Mouse (Mus musculus): ENCODE data around the gene Miga1. TPM values are rescaled to one million over a fixed set of nuclear protein-coding genes. Genes with fewer than 3 reads are reported as not detected.

The Miga1 gene
- polyA plus RNA-seq, 1 experiment from 2014 or later, result 16.4 TPM

DNA sequence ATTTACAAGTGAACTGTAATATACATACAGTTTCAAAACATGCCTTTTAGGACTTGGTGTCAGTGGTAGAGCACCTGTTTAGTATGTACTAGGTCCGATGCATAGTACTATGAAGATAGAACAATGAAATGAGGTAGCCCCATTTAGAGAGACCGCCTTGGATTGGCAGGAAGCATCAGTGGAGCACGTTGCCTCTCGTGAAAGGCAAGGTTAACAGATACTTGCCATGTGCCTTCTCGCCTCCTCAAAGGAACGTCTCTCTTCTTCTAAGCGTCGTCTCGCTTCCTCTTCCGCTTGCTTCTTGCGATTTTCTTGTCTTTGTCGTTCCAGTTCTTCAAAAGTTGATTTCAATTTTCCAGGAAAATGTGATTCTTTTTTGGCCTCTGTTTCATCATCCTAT, 92.5 kb downstream of the Miga1 start:
- no peak overlapping the region for H3K4me3 ChIP-seq
- no peaks in the 10 kb centered on the region for H3K4me1 ChIP-seq (replicated peaks)
- WGBS, result 91% methylated on average over 12 of the region's 12 CpGs
- no peak for DNase-seq (ENCODE audit: low spot score)
- peaks cover 5% of the 10 kb centered on the region; the same call in 1 of the 2 replicates for H3K36me3 ChIP-seq
- H3K9me3 ChIP-seq, result no peaks in the 10 kb centered on the region
- no peak overlapping the region for H3K27ac ChIP-seq
- H3K27me3 ChIP-seq (ENCODE audit: insufficient read depth, poor library complexity, severe bottlenecking), result no peaks in the 10 kb centered on the region

DNA sequence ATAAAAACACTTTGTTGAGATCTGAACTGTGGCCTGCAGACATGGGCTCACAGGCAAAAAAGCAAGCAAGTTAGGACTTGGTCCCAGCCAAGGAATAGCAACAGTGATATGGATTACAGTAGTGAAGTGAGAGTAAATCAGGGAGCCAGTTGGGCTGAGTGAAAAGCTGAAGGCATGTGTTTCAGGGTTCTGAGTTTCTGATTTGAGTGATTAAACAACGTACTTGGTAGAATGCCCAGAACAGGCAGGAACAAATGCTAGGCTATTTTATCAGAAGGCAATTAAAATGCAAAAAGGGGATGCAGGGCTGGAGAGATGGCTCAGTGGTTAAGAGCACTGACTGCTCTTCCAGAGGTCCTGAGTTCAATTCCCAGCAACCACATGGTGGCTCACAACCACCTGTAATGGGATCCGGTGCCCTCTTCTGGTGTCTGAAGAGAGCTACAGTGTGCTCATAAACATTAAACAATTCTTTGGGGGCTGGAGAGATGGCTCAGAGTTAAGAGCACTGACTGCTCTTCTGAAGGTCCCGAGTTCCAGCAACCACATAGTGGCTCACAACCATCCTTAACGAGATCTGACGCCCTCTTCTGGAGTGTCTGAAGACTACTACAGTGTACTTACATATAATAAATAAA, 94.8 kb downstream of the Miga1 start:
- no peak overlapping the region for H3K27ac ChIP-seq
- 79% methylated on average over 5 of the region's 5 CpGs for WGBS
- DNase-seq (ENCODE audit: low spot score), result no peak
- H3K36me3 ChIP-seq, result peaks cover 9% of the 10 kb centered on the region; the same call in 1 of the 2 replicates
- no peaks in the 10 kb centered on the region for H3K27me3 ChIP-seq (ENCODE audit: insufficient read depth, poor library complexity, severe bottlenecking)
- no peaks in the 10 kb centered on the region for H3K4me1 ChIP-seq (replicated peaks)
- H3K9me3 ChIP-seq, result no peaks in the 10 kb centered on the region
- no peak overlapping the region for H3K4me3 ChIP-seq

DNA sequence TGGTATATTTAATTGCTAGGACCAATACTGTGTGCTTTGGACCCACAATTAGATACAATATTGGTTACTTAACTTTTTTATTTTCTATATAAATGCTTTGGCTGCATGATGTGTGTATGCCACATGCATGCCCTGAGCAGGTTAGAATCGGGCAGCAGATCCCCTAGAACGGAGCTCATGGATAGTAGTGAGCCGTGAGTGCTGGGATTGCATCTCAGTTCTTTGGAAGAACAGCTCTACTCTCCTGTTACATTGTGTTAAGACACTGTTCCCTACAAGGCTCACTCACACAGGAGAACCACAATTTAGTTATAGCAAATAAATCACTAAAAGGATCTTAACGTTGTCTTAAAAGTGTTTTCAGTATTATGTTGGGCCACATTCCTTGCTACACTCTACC, 96.9 kb downstream of the Miga1 start:
- Histone ChIP-seq H3K27ac (no peak overlapping the region), H3K4me1 (replicated peaks) (no peaks in the 10 kb centered on the region), H3K27me3 (ENCODE audit: insufficient read depth, poor library complexity, severe bottlenecking) (no peaks in the 10 kb centered on the region), H3K4me3 (no peak overlapping the region), H3K9me3 (no peaks in the 10 kb centered on the region), H3K36me3 (peaks cover 28% of the 10 kb centered on the region)
- WGBS, result 79% methylated on average over 4 of the region's 4 CpGs
- DNase-seq (ENCODE audit: low spot score), result no peak

DNA sequence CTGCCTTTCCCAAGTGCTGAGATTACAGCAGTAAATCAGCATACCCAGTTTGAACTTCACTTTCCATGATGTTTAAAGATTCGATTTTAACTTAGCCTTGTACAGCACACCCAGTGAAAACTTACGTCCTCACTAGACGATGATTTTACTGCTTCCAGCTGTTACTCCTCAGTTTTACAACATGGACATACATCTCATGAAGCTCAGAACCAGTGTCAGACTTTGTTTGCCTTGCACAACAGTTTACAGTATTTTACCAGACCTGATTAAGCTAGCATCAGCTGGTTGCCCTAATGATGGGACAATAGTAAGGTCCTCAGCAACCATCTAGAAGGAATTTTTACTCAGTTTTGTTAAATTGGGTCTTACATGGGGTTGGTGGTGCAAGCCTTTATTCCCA, 99.1 kb downstream of the Miga1 start:
- WGBS, result 85% methylated on average over 3 of the region's 3 CpGs
- Histone ChIP-seq H3K27me3 (ENCODE audit: insufficient read depth, poor library complexity, severe bottlenecking) (no peaks in the 10 kb centered on the region), H3K9me3 (no peaks in the 10 kb centered on the region), H3K4me1 (replicated peaks) (no peaks in the 10 kb centered on the region), H3K27ac (no peak overlapping the region), H3K4me3 (no peak overlapping the region), H3K36me3 (peaks cover 50% of the 10 kb centered on the region)
- DNase-seq (ENCODE audit: low spot score), result no peak

DNA sequence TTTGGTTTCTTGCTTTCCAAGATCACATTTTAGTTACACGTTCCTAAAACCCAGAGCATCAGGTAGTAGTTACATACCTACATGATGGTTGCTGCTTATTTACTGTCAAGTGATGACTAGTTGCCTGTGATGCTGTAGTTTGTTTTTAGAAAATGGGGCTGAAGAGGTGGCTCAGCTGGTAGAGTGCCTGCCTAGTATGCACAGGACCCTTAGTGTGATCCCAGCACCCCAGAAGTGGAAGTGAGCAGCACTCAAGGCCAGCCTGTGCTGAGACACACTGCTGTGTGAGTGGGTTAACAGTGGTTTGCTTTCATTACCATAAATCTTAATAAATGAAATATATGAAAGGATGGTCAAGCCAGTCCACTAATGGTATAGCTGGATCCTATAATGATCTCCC, 100.6 kb downstream of the Miga1 start:
- H3K4me3 ChIP-seq, result no peak overlapping the region
- H3K27ac ChIP-seq, result no peak overlapping the region
- H3K9me3 ChIP-seq, result no peaks in the 10 kb centered on the region
- WGBS, result 91% methylated on average over 1 of the region's 1 CpGs
- no peak for DNase-seq (ENCODE audit: low spot score)
- H3K36me3 ChIP-seq, result peaks cover 60% of the 10 kb centered on the region
- H3K4me1 ChIP-seq (replicated peaks), result no peaks in the 10 kb centered on the region
- no peaks in the 10 kb centered on the region for H3K27me3 ChIP-seq (ENCODE audit: insufficient read depth, poor library complexity, severe bottlenecking)

DNA sequence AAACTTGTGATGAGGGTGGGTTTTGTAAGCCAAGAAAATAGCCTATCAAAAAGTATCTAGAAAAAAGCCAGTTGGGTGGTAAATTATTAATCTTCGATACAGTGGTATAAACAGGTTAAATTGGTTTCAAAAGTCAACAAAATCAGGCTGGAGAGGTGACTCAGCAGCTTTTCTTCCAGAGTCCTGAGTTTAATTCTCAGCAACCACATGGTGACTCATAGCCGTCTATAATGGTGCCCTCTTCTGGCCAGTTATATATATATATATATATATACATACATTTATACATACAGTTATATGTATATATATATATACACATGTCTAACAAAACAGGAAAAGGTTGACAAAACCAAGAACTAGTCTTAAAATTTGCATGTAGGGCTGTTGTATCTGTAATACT, 101.4 kb downstream of the Miga1 start:
- Histone ChIP-seq H3K4me1 (replicated peaks) (no peaks in the 10 kb centered on the region), H3K9me3 (no peaks in the 10 kb centered on the region), H3K27ac (no peak overlapping the region), H3K27me3 (ENCODE audit: insufficient read depth, poor library complexity, severe bottlenecking) (no peaks in the 10 kb centered on the region), H3K36me3 (peaks cover 67% of the 10 kb centered on the region), H3K4me3 (no peak overlapping the region)
- WGBS, result 71% methylated on average over 2 of the region's 2 CpGs
- DNase-seq (ENCODE audit: low spot score), result no peak

DNA sequence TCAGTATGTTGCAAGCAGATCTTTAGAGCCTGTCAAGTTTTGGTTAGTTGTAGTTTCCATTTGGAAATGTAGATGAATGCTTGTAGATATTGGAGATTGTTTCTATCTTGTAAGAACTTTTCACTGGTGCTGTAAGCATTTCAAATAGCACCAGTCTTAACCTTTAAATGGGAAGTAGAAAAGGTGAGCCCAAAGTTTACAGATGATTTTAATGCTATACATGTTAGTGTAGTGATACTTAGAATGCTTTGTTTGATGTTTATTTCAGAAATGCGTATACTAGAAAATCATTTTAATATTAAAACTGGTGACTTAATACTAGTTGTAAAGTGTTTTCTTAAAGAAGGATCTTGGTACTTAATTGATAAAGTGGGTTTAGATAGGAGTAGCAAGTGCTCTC, 104.4 kb downstream of the Miga1 start:
- DNase-seq (ENCODE audit: low spot score), result no peak
- peaks cover 98% of the 10 kb centered on the region for H3K36me3 ChIP-seq
- 91% methylated on average over 1 of the region's 1 CpGs for WGBS

DNA sequence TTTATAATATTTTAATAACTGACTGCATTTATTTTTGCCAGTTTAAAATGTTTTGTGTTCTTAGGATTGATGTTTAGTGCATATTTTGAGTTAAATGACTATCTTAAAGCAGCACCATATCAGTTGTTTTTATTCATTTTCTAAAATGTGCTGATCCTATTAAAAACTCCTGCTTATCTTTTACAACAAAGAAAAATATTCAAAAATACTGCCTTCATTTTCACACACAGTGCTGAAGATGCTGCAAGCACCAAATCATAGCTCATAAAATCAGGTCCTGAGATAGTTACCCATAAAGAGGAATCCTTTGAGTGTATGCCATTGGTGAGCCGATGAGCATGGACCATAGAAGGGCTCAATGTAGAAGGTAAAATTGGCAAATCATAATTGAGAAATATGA, 105.0 kb downstream of the Miga1 start:
- DNase-seq (ENCODE audit: low spot score), result no peak
- Histone ChIP-seq H3K27me3 (ENCODE audit: insufficient read depth, poor library complexity, severe bottlenecking) (no peaks in the 10 kb centered on the region), H3K36me3 (peaks cover 98% of the 10 kb centered on the region), H3K27ac (no peak overlapping the region), H3K9me3 (no peaks in the 10 kb centered on the region), H3K4me1 (replicated peaks) (no peaks in the 10 kb centered on the region), H3K4me3 (no peak overlapping the region)
- WGBS, result 92% methylated on average over 1 of the region's 1 CpGs

More for the DNA sequence above, 104.4 kb downstream of the Miga1 start:
- Histone ChIP-seq H3K4me1 (replicated peaks) (no peaks in the 10 kb centered on the region), H3K4me3 (no peak overlapping the region), H3K27ac (no peak overlapping the region), H3K27me3 (ENCODE audit: insufficient read depth, poor library complexity, severe bottlenecking) (no peaks in the 10 kb centered on the region), H3K9me3 (no peaks in the 10 kb centered on the region)

DNA sequence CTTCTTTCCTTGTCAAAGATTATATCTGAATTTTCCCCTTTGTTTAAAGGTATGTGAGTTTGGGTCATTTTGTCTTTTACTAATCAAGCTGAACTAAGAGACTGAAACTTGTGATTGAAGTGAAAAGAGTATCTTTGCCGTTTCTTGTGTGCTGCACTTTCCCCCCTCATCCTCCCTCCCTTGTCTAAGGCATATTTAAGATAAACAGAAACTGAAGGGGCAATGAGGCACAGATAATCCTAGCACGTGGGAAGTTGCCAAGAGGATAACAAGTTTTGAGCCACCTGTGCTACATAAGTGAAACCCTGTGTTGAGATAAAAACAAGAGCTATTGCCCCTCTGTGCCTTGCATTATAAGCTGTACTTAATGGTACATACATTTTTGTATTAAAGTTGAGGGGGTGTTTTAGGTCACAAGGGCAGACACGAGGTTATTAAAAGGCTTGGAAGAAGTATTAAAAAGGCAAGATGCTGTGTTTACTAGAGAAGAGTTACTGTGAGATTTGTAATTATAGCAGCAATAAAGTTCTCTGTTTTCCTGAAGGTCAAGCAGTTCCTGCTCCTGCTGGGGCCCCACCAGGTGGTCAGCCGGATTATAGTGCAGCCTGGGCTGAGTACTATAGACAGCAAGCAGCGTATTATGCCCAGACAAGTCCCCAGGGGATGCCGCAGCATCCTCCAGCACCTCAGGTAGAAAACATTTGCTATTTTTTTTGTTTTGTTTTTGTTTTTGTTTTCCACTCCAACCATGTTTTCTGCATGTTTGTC, 108.7 kb downstream of the Miga1 start:
- peaks cover 100% of the 10 kb centered on the region for H3K36me3 ChIP-seq
- no peaks in the 10 kb centered on the region for H3K9me3 ChIP-seq
- no peak for DNase-seq (ENCODE audit: low spot score)
- no peaks in the 10 kb centered on the region for H3K4me1 ChIP-seq (replicated peaks)
- no peak overlapping the region for H3K27ac ChIP-seq
- no peak overlapping the region for H3K4me3 ChIP-seq
- WGBS, result 79% methylated on average over 6 of the region's 6 CpGs
- H3K27me3 ChIP-seq (ENCODE audit: insufficient read depth, poor library complexity, severe bottlenecking), result no peaks in the 10 kb centered on the region

DNA sequence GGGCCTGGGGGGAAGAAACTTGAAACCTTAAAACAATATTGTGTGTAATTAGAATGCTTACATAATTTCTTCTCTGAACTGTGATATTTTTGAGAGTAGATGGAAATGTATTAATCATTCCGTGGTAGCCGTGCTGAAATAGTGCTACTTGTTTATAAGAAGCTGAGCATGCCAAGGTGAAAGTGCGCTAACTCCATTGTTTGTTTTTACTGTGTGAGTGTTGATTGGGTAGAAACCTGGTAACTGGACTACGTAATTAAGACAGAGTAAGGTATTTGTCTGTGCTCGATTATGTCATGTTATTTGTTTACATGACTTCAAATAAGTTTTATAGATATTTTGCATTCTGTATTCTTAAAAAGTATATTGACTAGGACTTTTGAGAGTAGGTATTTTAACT, 110.9 kb downstream of the Miga1 start:
- H3K27ac ChIP-seq, result no peak overlapping the region

DNA sequence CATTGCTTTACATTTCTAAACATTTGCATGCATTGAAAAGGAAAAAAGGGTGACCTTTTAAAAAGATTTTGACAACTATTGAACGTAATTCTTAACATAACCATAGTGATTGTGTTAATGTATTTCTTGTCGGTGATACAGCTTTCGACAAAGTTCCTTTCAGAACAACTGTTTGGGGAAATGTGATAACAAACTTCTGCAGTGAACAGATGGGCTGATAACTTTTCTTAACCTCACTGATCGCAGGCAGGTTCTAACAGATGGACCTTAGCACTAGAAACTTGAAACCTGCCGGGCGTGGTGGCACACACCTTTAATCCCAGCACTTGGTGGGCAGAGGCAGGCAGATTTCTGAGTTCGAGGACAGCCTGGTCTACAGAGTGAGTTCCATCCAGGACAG, 111.4 kb downstream of the Miga1 start:
- Histone ChIP-seq H3K27ac (no peak overlapping the region), H3K4me1 (replicated peaks) (no peaks in the 10 kb centered on the region), H3K27me3 (ENCODE audit: insufficient read depth, poor library complexity, severe bottlenecking) (no peaks in the 10 kb centered on the region), H3K4me3 (no peak overlapping the region), H3K9me3 (no peaks in the 10 kb centered on the region), H3K36me3 (peaks cover 100% of the 10 kb centered on the region)
- 95% methylated on average over 7 of the region's 7 CpGs for WGBS
- no peak for DNase-seq (ENCODE audit: low spot score)

More for the DNA sequence above, 110.9 kb downstream of the Miga1 start:
- 96% methylated on average over 5 of the region's 5 CpGs for WGBS
- Histone ChIP-seq H3K4me3 (no peak overlapping the region), H3K36me3 (peaks cover 100% of the 10 kb centered on the region), H3K9me3 (no peaks in the 10 kb centered on the region), H3K4me1 (replicated peaks) (no peaks in the 10 kb centered on the region), H3K27me3 (ENCODE audit: insufficient read depth, poor library complexity, severe bottlenecking) (no peaks in the 10 kb centered on the region)
- DNase-seq (ENCODE audit: low spot score), result no peak

DNA sequence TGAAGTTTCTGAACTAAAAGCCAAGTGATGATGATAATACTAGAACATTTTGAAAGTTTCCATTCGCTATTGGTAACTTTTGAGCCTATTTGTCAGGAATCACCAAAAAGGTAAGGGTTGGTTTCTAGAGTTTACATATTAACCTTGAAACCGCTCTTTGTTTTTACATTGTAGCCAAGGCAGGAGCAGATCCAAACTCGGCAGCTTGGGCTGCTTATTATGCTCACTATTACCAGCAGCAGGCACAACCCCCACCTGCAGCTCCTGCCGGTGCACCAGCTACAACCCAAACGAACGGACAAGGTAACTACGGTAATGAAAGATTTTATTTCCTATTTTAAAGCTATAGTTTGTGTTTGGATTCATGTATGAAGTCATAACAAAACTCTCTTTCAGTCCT, 114.3 kb downstream of the Miga1 start:
- peaks cover 100% of the 10 kb centered on the region for H3K36me3 ChIP-seq
- no peak for DNase-seq (ENCODE audit: low spot score)
- no peaks in the 10 kb centered on the region for H3K27me3 ChIP-seq (ENCODE audit: insufficient read depth, poor library complexity, severe bottlenecking)
- no peak overlapping the region for H3K4me3 ChIP-seq
- WGBS, result 96% methylated on average over 7 of the region's 7 CpGs
- H3K27ac ChIP-seq, result no peak overlapping the region
- no peaks in the 10 kb centered on the region for H3K9me3 ChIP-seq
- no peaks in the 10 kb centered on the region for H3K4me1 ChIP-seq (replicated peaks)

DNA sequence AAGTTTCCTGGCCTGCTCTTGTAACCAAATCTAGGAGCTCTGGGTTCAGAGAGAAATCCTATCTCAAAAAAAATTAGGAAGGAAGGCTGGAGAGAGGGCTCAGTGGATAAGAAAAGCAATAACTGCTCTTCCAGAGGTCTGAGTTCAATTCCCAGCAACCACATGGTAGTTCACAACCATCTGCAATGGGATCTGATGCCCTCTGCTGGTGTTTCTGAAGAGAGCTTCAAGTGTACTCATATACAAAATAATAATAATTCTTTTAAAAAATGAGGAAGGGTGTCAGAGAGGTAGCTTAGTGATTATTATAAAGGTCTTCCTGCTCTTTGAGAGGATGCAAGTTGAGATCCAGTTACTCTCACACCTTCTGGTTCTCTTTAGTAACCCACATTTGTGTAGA, 115.3 kb downstream of the Miga1 start:
- DNase-seq (ENCODE audit: low spot score), result no peak
- H3K36me3 ChIP-seq, result peaks cover 100% of the 10 kb centered on the region
- no peak overlapping the region for H3K4me3 ChIP-seq

More for the DNA sequence above, 115.3 kb downstream of the Miga1 start:
- no peak overlapping the region for H3K27ac ChIP-seq
- H3K4me1 ChIP-seq (replicated peaks), result no peaks in the 10 kb centered on the region
- H3K27me3 ChIP-seq (ENCODE audit: insufficient read depth, poor library complexity, severe bottlenecking), result no peaks in the 10 kb centered on the region
- no peaks in the 10 kb centered on the region for H3K9me3 ChIP-seq

Measured in hindbrain, embryonic 10.5 days (tissue).